Mouse (Mus musculus) limb, embryonic 13.5 days (tissue): ENCODE measurements around the gene Dgat2l6. TPM values are rescaled to one million over a fixed set of nuclear protein-coding genes. Genes with fewer than 3 reads are reported as not detected.

ENCODE experiments used
- ATAC-seq: fragments of 200-750 bp; cut with Nextera tagmentation; 2 replicates; pipeline ENCODE4 v1.8.0; 2017; ENCODE audit warnings: low read depth, moderate number of reproducible peaks, moderate TSS enrichment; ENCODE audit not compliant: low FRiP score
- H3K27ac ChIP-seq: fragments of 300-500 bp; sonication (generic); 2 replicates; pipeline ENCODE4 v1.5.1; 2015; ENCODE audit warnings: inconsistent platforms, mild to moderate bottlenecking, moderate library complexity
- H3K27me3 ChIP-seq: fragments of 300-500 bp; sonication (generic); 2 replicates; pipeline ENCODE4 v1.6.1; 2015; ENCODE audit warnings: mild to moderate bottlenecking, inconsistent platforms
- H3K36me3 ChIP-seq: fragments of 300-500 bp; sonication (generic); 2 replicates; pipeline ENCODE4 v1.6.1; 2015; ENCODE audit warnings: inconsistent platforms, mild to moderate bottlenecking, moderate library complexity
- H3K4me1 ChIP-seq: fragments of 300-500 bp; sonication (generic); 2 replicates; pipeline ENCODE4 v1.6.1; 2015; ENCODE audit warnings: inconsistent platforms
- H3K4me2 ChIP-seq: fragments of 300-500 bp; sonication (generic); replicated peaks from 2 replicates; pipeline ENCODE4 v1.6.1; 2015; ENCODE audit warnings: inconsistent platforms, mild to moderate bottlenecking, moderate library complexity
- H3K4me3 ChIP-seq: fragments of 300-500 bp; sonication (generic); 2 replicates; pipeline ENCODE4 v1.5.1; 2015; ENCODE audit warnings: moderate library complexity, mild to moderate bottlenecking, inconsistent platforms
- H3K9ac ChIP-seq: fragments of 300-500 bp; sonication (generic); 2 replicates; pipeline ENCODE4 v1.6.1; 2015; ENCODE audit warnings: mild to moderate bottlenecking, inconsistent platforms
- H3K9me3 ChIP-seq: fragments of 300-500 bp; sonication (generic); 2 replicates; pipeline ENCODE4 v1.6.1; 2016; ENCODE audit warnings: inconsistent platforms
- WGBS: fragments of 180-500 bp; shearing (Covaris S2); methylation state at CpG from one replicate; pipeline ENCODE4 v1.1.7; 2015; 5-methylcytosine and 5-hydroxymethylcytosine counted together
- polyA plus RNA-seq: library from polyadenylated mRNA; unstranded; fragments of >200 nt; fragmentation: Nextera tagmentation; extraction: Ambion mirVana; gene quantifications from 2 replicates; pipeline ENCODE4 v1.2.1, GENCODE M21; 2015

The Dgat2l6 gene
- not detected in 2 replicates for polyA plus RNA-seq

DNA sequence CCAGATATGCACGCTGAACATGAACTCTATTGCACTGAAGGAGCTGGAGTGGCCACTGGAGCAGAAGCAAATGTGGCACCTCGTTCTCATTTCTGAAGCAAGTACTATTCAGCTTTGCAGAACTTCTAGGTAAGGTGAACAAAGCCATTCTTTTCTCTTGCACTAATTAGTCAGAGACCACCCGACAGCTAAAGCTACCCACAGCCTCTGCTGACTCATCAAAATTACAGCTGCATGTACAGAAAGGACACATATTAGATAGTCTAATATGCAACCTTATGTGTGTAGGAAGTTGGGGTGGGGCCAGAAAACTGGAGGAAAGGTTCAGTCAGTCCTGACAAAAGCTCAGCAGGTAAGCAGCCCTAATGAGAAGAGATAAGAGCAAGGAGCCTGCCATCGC, at the start of gene Dgat2l6:
Gene Dgat2l6 (plus strand): TSS at position 368 of the 400 bp plus-strand sequence.
- no peak for ATAC-seq
- Histone ChIP-seq H3K4me3 (no peak within 1 kb of the TSS), H3K4me1 (no peaks in the 10 kb centered on the region), H3K9ac (no peak within 1 kb of the TSS), H3K36me3 (no peaks in the 10 kb centered on the region), H3K27me3 (peaks cover 23% of the 10 kb centered on the region; the same call in 1 of the 2 replicates), H3K9me3 (no peaks in the 10 kb centered on the region), H3K27ac (no peak within 1 kb of the TSS), H3K4me2 (no peak within 1 kb of the TSS)
- 83% methylated on average over 4 of the region's 4 CpGs for whole genome bisulfite sequencing

DNA sequence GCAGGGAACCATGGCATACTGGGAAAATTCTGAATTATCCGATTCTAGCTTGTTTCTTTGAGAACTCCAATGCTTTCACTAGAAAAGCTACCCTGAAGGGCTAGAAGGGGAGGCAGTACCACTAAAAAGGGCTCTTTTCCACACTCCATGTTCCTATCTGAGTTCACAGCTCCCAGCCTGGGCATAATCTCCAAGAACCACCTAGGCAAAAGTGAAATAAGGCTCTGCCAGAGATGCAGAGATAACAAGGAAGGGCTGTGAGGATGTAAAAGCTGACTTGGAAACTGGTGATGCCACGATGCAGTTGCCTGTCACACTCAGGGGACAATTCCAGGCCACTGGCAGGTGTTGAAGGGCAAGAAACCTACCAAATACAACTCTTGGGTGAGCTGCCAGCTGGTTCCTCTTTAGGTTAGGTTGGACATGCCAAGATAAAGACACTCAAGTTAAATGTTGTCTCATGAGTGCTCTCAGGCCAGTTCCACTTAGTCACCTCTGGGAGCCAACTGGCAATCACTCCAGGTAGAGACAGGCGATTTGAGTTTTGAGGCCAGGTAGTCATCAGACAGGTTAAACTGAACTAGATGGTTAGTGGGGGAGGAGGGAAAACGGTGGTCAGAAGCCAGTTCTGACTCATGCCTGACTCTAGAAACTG, 48.9 kb upstream of the Dgat2l6 start:
- no peaks in the 10 kb centered on the region for H3K9me3 ChIP-seq
- no peak overlapping the region for H3K27ac ChIP-seq
- no peaks in the 10 kb centered on the region for H3K4me1 ChIP-seq
- WGBS: 73% methylated on average over 4 of the region's 4 CpGs
- no peak overlapping the region for H3K4me2 ChIP-seq
- H3K4me3 ChIP-seq: no peak overlapping the region
- no peak overlapping the region for H3K9ac ChIP-seq
- H3K36me3 ChIP-seq: no peaks in the 10 kb centered on the region
- peaks cover 48% of the 10 kb centered on the region for H3K27me3 ChIP-seq
- no peak for ATAC-seq

DNA sequence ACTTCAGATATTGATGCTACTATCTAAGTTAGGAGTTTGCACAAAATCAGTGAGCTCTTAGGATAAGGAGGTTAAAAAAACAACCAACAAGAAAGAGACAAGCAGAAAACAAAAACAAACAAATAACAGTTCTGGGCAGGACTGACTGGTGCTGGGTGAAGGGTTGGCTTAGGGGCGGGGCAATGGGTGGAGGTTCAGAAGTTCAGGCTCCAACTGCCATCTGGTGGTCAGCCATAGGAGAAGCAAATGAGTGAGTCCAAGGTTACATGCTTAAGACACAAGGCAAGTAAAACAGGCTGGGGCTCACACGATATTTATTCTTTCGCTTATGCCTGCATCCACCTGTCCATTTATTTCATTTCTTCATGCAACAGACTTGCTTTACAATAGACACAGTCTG, 44.3 kb upstream of the Dgat2l6 start:
- Histone ChIP-seq H3K9me3 (no peaks in the 10 kb centered on the region), H3K27ac (no peak overlapping the region), H3K4me3 (no peak overlapping the region), H3K9ac (no peak overlapping the region), H3K4me1 (no peaks in the 10 kb centered on the region), H3K36me3 (no peaks in the 10 kb centered on the region), H3K4me2 (no peak overlapping the region), H3K27me3 (peaks cover 17% of the 10 kb centered on the region; the same call in 1 of the 2 replicates)
- 0 out of 2 replicates have a peak, but pooled peaks have one; percentile 44 for ATAC-seq
- WGBS: 30% methylated on average over 3 of the region's 3 CpGs

DNA sequence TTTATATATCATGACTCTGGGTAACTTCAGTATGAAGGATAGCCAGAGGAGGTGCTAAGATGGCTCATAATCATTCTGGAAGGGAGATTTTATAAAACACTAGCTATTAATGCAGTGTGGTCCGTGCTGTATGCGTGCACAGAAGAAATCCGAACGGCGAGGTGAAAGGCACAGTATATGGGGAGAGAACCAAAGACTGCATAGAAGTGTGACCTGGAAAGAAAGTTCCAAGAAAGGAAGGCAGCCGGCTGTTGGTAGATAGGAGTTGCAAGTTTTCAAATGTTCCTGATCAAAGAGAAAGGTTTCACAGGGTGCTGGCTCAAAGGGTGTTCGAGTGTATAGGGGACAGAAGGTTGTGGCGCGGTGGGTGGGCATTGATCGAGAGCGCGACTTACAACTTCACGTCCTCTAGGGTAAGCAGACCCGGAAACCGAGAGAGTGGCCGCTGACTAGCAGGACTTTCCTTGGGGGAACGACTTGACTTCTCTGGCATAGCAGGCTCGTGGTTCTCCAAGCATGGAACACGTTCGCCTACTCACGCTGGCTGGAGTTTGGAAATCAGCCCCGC, 31.1 kb upstream of the Dgat2l6 start:
- peak; percentile 65; the same call in 1 of the 2 replicates for ATAC-seq
- peak overlapping the region; percentile 48 for H3K9ac ChIP-seq

DNA sequence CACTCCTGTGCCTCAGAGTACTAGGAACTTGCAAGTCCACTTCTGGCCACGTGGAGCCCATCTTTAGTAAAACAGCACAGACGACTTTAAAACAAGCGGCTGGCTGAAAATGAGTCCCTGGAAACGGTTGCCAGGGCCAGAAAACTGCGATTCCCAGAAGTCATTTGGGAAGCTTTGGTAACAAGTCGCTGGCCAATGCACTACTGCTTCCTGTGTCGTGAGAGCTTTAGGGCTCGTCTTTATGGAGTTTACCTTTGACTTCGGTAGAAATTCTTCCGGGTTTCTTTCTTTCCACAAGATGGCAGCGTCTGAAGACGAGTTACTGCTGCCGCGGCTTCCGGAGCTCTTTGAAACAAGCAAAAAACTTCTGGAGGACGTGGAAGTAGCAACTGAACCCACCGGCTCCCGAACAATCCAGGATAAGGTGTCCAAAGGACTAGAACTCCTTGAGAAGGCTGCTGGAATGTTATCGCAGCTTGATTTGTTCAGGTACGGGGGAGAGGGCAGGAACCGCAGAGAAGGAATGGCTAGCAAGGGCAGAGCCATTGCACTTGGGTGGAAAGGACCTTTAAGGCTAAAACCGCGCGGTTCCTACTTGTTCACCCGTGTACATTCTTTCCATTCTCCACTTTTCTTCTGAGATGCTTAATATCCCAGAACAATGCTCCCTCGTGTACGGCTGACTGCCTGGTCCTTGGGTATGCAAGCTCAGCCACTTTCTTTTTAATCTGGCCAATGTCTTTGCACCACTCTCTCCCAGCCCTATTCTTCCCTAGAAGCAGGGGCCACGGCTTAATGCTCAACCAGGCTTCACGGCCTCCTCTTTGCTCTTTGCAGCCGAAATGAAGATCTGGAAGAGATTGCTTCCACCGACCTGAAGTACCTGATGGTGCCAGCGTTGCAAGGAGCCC, 30.3 kb upstream of the Dgat2l6 start, which contains the start of gene Igbp1:
Gene Igbp1 (plus strand): TSS at position 224 of the 911 bp plus-strand sequence.
- Histone ChIP-seq H3K4me1 (peaks cover 8% of the 10 kb centered on the region; the same call in 1 of the 2 replicates), H3K27me3 (peaks cover 21% of the 10 kb centered on the region; the same call in 1 of the 2 replicates), H3K9me3 (no peaks in the 10 kb centered on the region), H3K27ac (peak within 1 kb of the TSS; percentile 61; the same call in 1 of the 2 replicates), H3K9ac (peak within 1 kb of the TSS; percentile 71), H3K4me3 (peak within 1 kb of the TSS; percentile 61), H3K36me3 (peaks cover 15% of the 10 kb centered on the region), H3K4me2 (peak within 1 kb of the TSS; percentile 65)
- WGBS: 16% methylated on average over 32 of the region's 32 CpGs
- peak; percentile 98 for ATAC-seq

More for the DNA sequence above, 31.1 kb upstream of the Dgat2l6 start:
- Histone ChIP-seq H3K4me2 (peak overlapping the region; percentile 61), H3K4me3 (peak overlapping the region; percentile 61), H3K27ac (no peak overlapping the region), H3K27me3 (peaks cover 22% of the 10 kb centered on the region; the same call in 1 of the 2 replicates), H3K4me1 (peaks cover 8% of the 10 kb centered on the region; the same call in 1 of the 2 replicates), H3K9me3 (no peaks in the 10 kb centered on the region), H3K36me3 (peaks cover 10% of the 10 kb centered on the region)
- WGBS: 18% methylated on average over 22 of the region's 22 CpGs

DNA sequence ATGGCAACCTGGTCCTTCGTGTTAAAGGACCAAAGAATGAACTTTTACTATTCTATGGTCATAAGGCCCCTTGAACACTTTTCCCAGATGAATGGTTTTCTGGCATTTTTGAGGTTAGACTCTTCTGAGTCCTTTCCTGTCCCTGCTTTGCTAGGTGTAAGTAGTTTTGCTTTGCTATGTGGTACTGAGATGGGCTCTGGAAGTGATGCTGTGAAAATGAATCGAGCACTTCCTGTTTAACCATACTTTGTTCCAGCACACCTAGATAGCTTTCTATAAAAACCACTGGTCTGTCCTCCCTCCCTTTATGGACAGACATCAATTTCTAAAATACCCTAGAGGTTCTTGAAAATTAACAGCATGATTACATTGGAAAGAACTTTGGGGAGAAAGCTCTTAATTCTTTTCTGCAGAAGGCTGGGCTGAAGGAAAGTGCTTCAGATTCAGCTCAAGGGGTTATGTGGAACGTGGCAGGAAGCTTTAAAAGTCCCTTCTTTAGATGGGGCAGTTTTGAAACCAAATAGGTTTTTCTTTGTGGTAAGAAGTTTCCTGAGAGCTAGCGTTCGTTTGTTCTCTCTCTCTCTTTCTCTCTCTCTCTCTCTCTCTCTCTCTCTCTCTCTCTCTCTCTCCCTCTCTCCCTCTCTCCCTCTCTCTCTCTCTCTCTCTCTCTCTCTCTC, 20.3 kb upstream of the Dgat2l6 start:
- H3K27ac ChIP-seq: no peak overlapping the region
- no peaks in the 10 kb centered on the region for H3K4me1 ChIP-seq
- 85% methylated on average over 5 of the region's 5 CpGs for WGBS
- no peak for ATAC-seq
- H3K4me2 ChIP-seq: no peak overlapping the region
- no peak overlapping the region for H3K9ac ChIP-seq
- H3K27me3 ChIP-seq: peaks cover 21% of the 10 kb centered on the region; the same call in 1 of the 2 replicates
- H3K36me3 ChIP-seq: peaks cover 13% of the 10 kb centered on the region; the same call in 1 of the 2 replicates
- H3K9me3 ChIP-seq: no peaks in the 10 kb centered on the region
- H3K4me3 ChIP-seq: no peak overlapping the region

GRCm38 (mm10) chrX:100508164-100508563, 16.5 kb upstream of the Dgat2l6 start:
- Histone ChIP-seq H3K4me1 (no peaks in the 10 kb centered on the region), H3K27me3 (peaks cover 11% of the 10 kb centered on the region; the same call in 1 of the 2 replicates), H3K4me3 (no peak overlapping the region), H3K9ac (no peak overlapping the region), H3K4me2 (no peak overlapping the region), H3K9me3 (no peaks in the 10 kb centered on the region), H3K27ac (no peak overlapping the region), H3K36me3 (peaks cover 14% of the 10 kb centered on the region; the same call in 1 of the 2 replicates)
- no peak for ATAC-seq
- WGBS: 90% methylated on average over 4 of the region's 4 CpGs

GRCm38 (mm10) chrX:100509921-100510320, 14.7 kb upstream of the Dgat2l6 start:
- peaks cover 12% of the 10 kb centered on the region; the same call in 1 of the 2 replicates for H3K36me3 ChIP-seq
- no peak overlapping the region for H3K4me3 ChIP-seq
- no peak overlapping the region for H3K4me2 ChIP-seq
- H3K27me3 ChIP-seq: peaks cover 8% of the 10 kb centered on the region; the same call in 1 of the 2 replicates
- no peak overlapping the region for H3K9ac ChIP-seq
- no peak overlapping the region for H3K27ac ChIP-seq
- ATAC-seq: no peak
- H3K9me3 ChIP-seq: no peaks in the 10 kb centered on the region
- no peaks in the 10 kb centered on the region for H3K4me1 ChIP-seq
- WGBS: 29% methylated on average over 3 of the region's 3 CpGs

DNA sequence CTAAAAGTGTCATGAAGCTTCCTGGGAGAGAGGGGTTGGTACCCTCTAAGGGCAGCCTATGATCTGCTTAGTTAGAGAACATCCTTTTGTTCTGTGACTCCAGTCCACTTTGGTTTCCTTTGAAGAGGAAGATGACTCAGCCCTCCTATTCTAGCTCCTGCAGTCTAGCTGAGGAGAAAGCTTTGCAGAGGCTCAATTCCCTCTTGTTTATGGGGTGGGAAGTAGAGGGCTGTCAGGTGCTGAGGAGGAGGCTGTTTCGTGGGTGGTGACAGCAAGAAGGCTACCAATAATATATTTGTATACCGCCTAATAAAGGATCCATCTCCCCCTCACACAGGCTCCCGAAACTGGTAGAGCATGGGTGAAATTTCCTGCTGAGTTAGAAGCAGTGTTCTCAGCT, 8.0 kb upstream of the Dgat2l6 start:
- Histone ChIP-seq H3K9me3 (no peaks in the 10 kb centered on the region), H3K27ac (no peak overlapping the region), H3K27me3 (peaks cover 14% of the 10 kb centered on the region; the same call in 1 of the 2 replicates), H3K36me3 (0 out of 2 replicates have a peak, but pooled peaks cover 13% of the 10 kb centered on the region), H3K4me1 (no peaks in the 10 kb centered on the region), H3K4me2 (no peak overlapping the region), H3K4me3 (no peak overlapping the region), H3K9ac (no peak overlapping the region)
- WGBS: 83% methylated on average over 3 of the region's 3 CpGs
- no peak for ATAC-seq

- ATAC-seq: no peak
- Histone ChIP-seq H3K4me1 (no peaks in the 10 kb centered on the region), H3K4me2 (no peak overlapping the region), H3K36me3 (0 out of 2 replicates have a peak, but pooled peaks cover 13% of the 10 kb centered on the region), H3K9ac (no peak overlapping the region), H3K27ac (no peak overlapping the region), H3K9me3 (no peaks in the 10 kb centered on the region), H3K27me3 (peaks cover 14% of the 10 kb centered on the region; the same call in 1 of the 2 replicates), H3K4me3 (no peak overlapping the region)
- 87% methylated on average over 6 of the region's 6 CpGs for WGBS
Observed at GRCm38 (mm10) chrX:100517626-100518025, 7.0 kb upstream of the Dgat2l6 start.

- 95% methylated on average over 2 of the region's 2 CpGs for WGBS
- Histone ChIP-seq H3K9ac (no peak overlapping the region), H3K4me3 (no peak overlapping the region), H3K4me1 (no peaks in the 10 kb centered on the region), H3K9me3 (no peaks in the 10 kb centered on the region), H3K4me2 (no peak overlapping the region), H3K27me3 (peaks cover 14% of the 10 kb centered on the region; the same call in 1 of the 2 replicates), H3K36me3 (0 out of 2 replicates have a peak, but pooled peaks cover 13% of the 10 kb centered on the region), H3K27ac (no peak overlapping the region)
- ATAC-seq: no peak
Observed at GRCm38 (mm10) chrX:100518532-100518931, 6.1 kb upstream of the Dgat2l6 start.
